Mouse (Mus musculus) embryonic facial prominence, embryonic 10.5 days (tissue): Measurements from ENCODE around the gene Tnxb. TPM values are rescaled to one million over a fixed set of nuclear protein-coding genes. Genes with fewer than 3 reads are reported as not detected.
A peak's percentile ranks its signal among the peaks of the same experiment; 100 is the strongest.

Source experiments
- DNase-seq: peaks from one replicate; pipeline ENCODE4 v3.0.0-alpha.2; 2017; ENCODE audit warnings: low spot score
- H3K27ac ChIP-seq: fragments of 300-500 bp; sonication (generic); replicated peaks from 2 replicates; pipeline ENCODE4 v1.5.1; 2016; ENCODE audit warnings: mild to moderate bottlenecking
- H3K27me3 ChIP-seq: fragments of 300-500 bp; sonication (generic); replicated peaks from 2 replicates; pipeline ENCODE4 v1.6.1; 2016; ENCODE audit warnings: low read depth, mild to moderate bottlenecking; ENCODE audit not compliant: poor library complexity, severe bottlenecking
- H3K36me3 ChIP-seq: fragments of 300-500 bp; sonication (generic); replicated peaks from 2 replicates; pipeline ENCODE4 v1.6.1; 2016; ENCODE audit warnings: mild to moderate bottlenecking, moderate library complexity
- H3K4me1 ChIP-seq: fragments of 300-500 bp; sonication (generic); 2 replicates; pipeline ENCODE4 v1.6.1; 2016
- H3K4me3 ChIP-seq: fragments of 300-500 bp; sonication (generic); 2 replicates; pipeline ENCODE4 v1.5.1; 2016; ENCODE audit warnings: mild to moderate bottlenecking, moderate library complexity
- H3K9me3 ChIP-seq: fragments of 300-500 bp; sonication (generic); 2 replicates; pipeline ENCODE4 v1.6.1; 2016; ENCODE audit warnings: mild to moderate bottlenecking
- WGBS: fragments of 180-500 bp; shearing (Covaris S2); methylation state at CpG from one replicate; pipeline ENCODE4 v1.1.7; 2016; 5-methylcytosine and 5-hydroxymethylcytosine counted together
- polyA plus RNA-seq: library from polyadenylated mRNA; unstranded; fragments of >200 nt; fragmentation: Nextera tagmentation; extraction: Ambion mirVana; gene quantifications from 2 replicates; pipeline ENCODE4 v1.2.1, GENCODE M21; 2016

The Tnxb gene
- polyA plus RNA-seq, 1 experiment from 2014 or later, result not detected

DNA sequence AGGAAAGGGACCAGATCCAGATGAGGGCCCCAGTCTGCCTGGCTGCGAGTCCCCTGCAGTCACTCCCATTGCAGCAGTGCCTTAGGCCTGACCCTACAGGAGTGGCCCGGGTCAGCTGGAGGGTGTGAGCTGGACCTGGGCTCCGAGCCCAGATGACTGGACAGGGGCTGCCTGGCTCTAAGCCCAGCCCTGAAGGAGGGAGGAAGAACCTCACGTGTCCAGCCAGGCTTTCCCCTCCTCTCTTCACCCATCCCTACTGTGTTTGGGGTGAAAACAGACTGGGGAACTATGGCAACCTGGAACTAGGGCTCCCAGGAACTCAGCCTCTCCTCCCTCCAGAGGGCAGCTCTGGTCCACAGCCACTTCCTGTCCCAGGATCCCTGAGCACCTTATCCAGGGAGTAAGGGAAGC is 14.7 kb upstream of the Tnxb start:
- H3K27me3 ChIP-seq, result peaks cover 21% of the 10 kb centered on the region
- 0 out of 2 replicates have a peak overlapping the region, but pooled peaks have one; percentile 6 for H3K4me3 ChIP-seq
- DNase-seq, result no peak
- H3K36me3 ChIP-seq, result peaks cover 51% of the 10 kb centered on the region
- peak overlapping the region; percentile 30; the same call in 1 of the 2 replicates for H3K27ac ChIP-seq
- WGBS, result 62% methylated on average over 4 of the region's 4 CpGs
- H3K9me3 ChIP-seq, result no peaks in the 10 kb centered on the region
- peaks cover 37% of the 10 kb centered on the region for H3K4me1 ChIP-seq

DNA sequence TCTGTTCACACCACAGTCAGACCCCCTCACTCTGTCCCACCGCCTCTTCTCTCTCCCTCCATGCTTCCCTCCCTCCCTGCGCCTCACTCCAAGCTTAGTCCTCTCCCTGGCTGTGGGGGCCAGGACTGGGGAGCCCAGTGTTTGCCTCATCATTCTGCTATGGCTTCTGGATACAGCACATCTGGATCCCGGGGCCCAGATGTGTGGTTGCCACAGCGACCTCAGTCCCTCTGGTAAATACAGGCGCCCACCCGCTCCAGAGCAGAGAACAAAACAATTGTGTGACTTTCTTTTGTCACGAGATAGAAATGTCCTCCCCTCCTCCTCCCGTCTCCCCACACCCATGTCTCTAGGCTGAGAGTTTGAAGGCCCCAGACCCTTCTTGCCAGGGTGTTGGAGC is 13.7 kb upstream of the Tnxb start:
- WGBS, result 58% methylated on average over 8 of the region's 8 CpGs
- peaks cover 44% of the 10 kb centered on the region for H3K4me1 ChIP-seq
- DNase-seq, result no peak
- H3K9me3 ChIP-seq, result no peaks in the 10 kb centered on the region
- H3K27ac ChIP-seq, result no peak overlapping the region
- H3K27me3 ChIP-seq, result peaks cover 31% of the 10 kb centered on the region
- peaks cover 40% of the 10 kb centered on the region for H3K36me3 ChIP-seq
- no peak overlapping the region for H3K4me3 ChIP-seq

- Histone ChIP-seq H3K27me3 (peaks cover 33% of the 10 kb centered on the region), H3K4me3 (no peak overlapping the region), H3K27ac (no peak overlapping the region), H3K9me3 (no peaks in the 10 kb centered on the region), H3K4me1 (peaks cover 44% of the 10 kb centered on the region), H3K36me3 (peaks cover 34% of the 10 kb centered on the region)
- no peak for DNase-seq
- 23% methylated on average over 2 of the region's 2 CpGs for WGBS
Measured at GRCm38 (mm10) chr17:34657271-34657670, 13.1 kb upstream of the Tnxb start.

DNA sequence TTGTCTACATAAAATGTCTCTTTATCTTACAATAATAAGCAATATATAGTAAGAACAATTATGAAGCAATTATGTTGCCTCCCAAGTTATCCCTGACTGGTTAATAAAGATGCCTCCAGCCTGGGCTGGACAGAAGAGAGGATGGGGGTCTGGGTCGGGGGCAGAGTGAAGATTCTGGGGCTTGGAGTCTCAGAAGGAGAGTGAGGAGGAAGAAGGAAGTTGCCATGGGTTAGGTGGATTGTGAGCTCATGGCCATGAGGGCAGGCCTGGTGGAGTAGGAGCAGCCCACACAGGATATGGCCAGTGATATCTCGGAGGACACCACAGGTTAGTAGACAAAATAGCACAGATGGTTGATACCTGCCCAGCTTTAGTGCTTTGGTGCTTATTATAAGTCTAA is 12.2 kb upstream of the Tnxb start:
- H3K27ac ChIP-seq, result no peak overlapping the region
- H3K36me3 ChIP-seq, result peaks cover 25% of the 10 kb centered on the region
- no peaks in the 10 kb centered on the region for H3K9me3 ChIP-seq
- H3K27me3 ChIP-seq, result peaks cover 40% of the 10 kb centered on the region
- peaks cover 44% of the 10 kb centered on the region for H3K4me1 ChIP-seq
- DNase-seq, result no peak
- H3K4me3 ChIP-seq, result no peak overlapping the region
- WGBS, result 90% methylated on average over 2 of the region's 2 CpGs

DNA sequence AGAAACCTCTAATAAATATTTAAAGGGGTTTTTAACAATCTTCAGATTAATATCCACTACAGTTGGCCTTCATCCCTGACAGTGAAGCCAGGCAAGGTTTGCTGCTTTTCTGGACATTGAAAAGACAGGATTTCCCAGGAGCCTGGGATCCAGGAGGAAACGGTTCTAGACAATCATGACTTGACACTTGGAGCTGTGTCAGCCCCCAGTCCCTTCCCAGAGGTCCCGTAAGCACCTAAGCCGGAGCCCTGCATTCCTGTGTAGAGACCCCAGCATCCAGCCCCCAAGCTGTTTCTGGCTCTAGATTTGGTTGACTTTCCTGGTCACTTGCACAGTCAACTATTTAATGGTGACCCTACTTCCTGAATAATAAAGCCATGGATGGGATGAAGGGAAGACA is 11.7 kb upstream of the Tnxb start:
- Histone ChIP-seq H3K27me3 (peaks cover 44% of the 10 kb centered on the region), H3K4me1 (peaks cover 44% of the 10 kb centered on the region), H3K27ac (no peak overlapping the region), H3K9me3 (no peaks in the 10 kb centered on the region), H3K36me3 (peaks cover 21% of the 10 kb centered on the region), H3K4me3 (no peak overlapping the region)
- DNase-seq, result no peak
- 78% methylated on average over 3 of the region's 3 CpGs for WGBS

DNA sequence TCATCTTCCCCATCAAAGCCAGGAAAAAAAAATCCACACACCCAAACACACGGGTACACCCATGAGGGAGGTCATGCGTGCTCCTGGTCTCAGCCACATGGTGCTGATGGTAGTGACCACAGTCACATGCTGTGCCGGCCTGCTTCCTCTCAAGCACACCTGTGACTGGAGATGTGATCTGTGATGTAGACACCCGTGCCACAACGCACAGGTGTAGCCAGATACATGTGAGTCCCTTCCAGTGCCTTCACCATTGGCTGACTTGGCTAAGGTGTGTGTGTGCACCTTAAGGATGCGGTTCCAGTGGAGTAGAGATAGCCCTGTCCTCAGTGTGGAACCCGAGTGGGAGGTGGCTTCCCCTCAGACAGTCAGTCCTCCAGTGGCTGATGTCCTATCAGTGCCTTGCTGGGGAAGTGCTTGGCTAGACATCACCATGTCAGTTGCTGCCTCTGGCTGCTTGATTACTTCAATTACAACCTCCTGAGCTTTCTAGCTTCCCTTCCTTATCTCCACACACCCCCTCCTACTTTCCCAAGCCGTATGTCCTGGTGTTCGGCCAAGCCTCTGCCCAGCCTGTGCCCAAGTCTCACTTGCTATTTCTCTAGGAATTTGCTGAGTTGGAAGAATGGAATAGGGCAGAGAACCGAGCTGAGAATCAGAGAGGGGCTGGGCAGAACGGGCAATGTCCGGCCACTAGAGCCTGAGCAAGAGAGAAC is 11.0 kb upstream of the Tnxb start:
- Histone ChIP-seq H3K4me1 (peaks cover 44% of the 10 kb centered on the region), H3K4me3 (no peak overlapping the region), H3K36me3 (peaks cover 14% of the 10 kb centered on the region), H3K9me3 (no peaks in the 10 kb centered on the region), H3K27ac (no peak overlapping the region), H3K27me3 (peaks cover 45% of the 10 kb centered on the region)
- no peak for DNase-seq
- 70% methylated on average over 12 of the region's 12 CpGs for WGBS

DNA sequence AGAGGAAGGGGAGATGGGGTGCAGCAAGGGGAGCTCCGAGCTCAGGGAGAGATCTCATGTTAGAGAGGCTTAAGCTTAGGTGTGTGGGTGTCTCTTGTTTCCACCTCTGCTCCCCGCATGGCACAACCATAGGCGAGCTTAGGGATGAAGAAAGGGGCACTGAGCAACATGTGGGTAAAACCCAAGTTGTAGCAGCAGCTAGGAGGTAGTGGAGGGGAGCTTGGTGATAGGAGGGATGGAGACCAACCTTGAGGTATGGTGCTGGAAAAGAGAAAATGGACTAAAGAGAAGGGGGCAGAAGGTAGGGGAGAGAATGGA is 10.5 kb upstream of the Tnxb start:
- no peak overlapping the region for H3K4me3 ChIP-seq
- 49% methylated on average over 3 of the region's 3 CpGs for WGBS
- no peak for DNase-seq
- H3K9me3 ChIP-seq, result no peaks in the 10 kb centered on the region
- peaks cover 46% of the 10 kb centered on the region for H3K27me3 ChIP-seq
- peaks cover 8% of the 10 kb centered on the region for H3K36me3 ChIP-seq
- peaks cover 44% of the 10 kb centered on the region for H3K4me1 ChIP-seq
- H3K27ac ChIP-seq, result no peak overlapping the region

- H3K36me3 ChIP-seq, result peaks cover 4% of the 10 kb centered on the region
- peaks cover 39% of the 10 kb centered on the region for H3K4me1 ChIP-seq
- no peak overlapping the region for H3K4me3 ChIP-seq
- H3K27ac ChIP-seq, result no peak overlapping the region
- WGBS, result 44% methylated on average over 11 of the region's 11 CpGs
- DNase-seq, result no peak
- H3K9me3 ChIP-seq, result no peaks in the 10 kb centered on the region
- peaks cover 51% of the 10 kb centered on the region for H3K27me3 ChIP-seq
Measured at GRCm38 (mm10) chr17:34660259-34660820, 10.0 kb upstream of the Tnxb start.

DNA sequence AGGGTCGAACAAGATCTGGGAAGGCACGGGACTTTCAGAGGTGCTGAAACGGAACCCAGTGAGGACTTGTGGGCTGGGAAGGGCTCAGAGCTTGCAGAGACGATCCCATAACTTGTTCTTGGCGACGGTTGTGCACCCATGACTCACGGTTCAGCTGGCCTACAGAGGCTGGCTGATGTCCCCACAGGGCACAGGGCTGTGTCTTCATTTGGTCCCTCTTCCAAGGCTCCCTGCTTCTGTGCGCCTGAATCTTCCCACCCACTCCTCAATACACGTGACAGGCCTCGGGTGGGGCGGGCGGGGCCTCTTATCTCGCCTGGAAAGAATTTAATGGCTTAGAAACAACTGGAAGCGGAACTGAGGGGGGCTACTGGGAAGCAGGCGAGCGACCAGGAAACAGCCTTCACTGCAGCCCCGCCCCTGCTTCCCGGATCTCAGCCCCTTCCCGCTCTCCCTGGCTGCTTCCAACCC is 9.2 kb upstream of the Tnxb start:
- Histone ChIP-seq H3K36me3 (no peaks in the 10 kb centered on the region), H3K9me3 (no peaks in the 10 kb centered on the region), H3K27me3 (peaks cover 59% of the 10 kb centered on the region), H3K4me1 (peaks cover 31% of the 10 kb centered on the region), H3K4me3 (peak overlapping the region; percentile 41), H3K27ac (no peak overlapping the region; the same call in 1 of the 2 replicates)
- peak; percentile 33 for DNase-seq
- WGBS, result 11% methylated on average over 19 of the region's 19 CpGs

- no peak overlapping the region for H3K27ac ChIP-seq
- DNase-seq, result no peak
- H3K4me1 ChIP-seq, result peaks cover 21% of the 10 kb centered on the region
- no peak overlapping the region for H3K4me3 ChIP-seq
- no peaks in the 10 kb centered on the region for H3K36me3 ChIP-seq
- 80% methylated on average over 1 of the region's 1 CpGs for WGBS
- H3K27me3 ChIP-seq, result peaks cover 60% of the 10 kb centered on the region
- H3K9me3 ChIP-seq, result no peaks in the 10 kb centered on the region
Measured at GRCm38 (mm10) chr17:34662468-34662867, 7.9 kb upstream of the Tnxb start.

GRCm38 (mm10) chr17:34662978-34663377 is 7.4 kb upstream of the Tnxb start:
- Histone ChIP-seq H3K4me3 (no peak overlapping the region), H3K9me3 (no peaks in the 10 kb centered on the region), H3K27me3 (peaks cover 65% of the 10 kb centered on the region), H3K36me3 (no peaks in the 10 kb centered on the region), H3K27ac (no peak overlapping the region), H3K4me1 (peaks cover 18% of the 10 kb centered on the region)
- no peak for DNase-seq
- WGBS, result 79% methylated on average over 8 of the region's 8 CpGs

DNA sequence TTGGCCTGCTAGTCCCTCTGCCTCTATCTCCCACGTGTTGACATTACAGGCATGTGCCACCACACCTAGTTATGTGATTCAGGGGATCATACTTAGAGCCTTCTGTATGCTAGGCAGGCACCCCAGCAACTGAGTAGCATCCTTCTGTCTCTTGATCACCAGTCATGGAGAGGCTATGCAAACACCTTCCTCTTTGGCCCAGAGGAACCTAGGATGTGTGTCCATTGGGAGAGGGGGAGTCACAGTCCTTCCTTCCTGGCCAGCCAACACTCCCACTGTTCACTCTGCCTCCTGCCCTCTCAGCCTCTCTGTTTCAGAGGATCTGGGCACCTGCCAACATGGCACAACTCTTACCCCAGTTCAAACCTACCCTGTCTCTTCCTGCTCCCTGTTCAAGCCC is 6.8 kb upstream of the Tnxb start:
- Histone ChIP-seq H3K36me3 (no peaks in the 10 kb centered on the region), H3K27me3 (peaks cover 65% of the 10 kb centered on the region), H3K27ac (no peak overlapping the region), H3K4me1 (peaks cover 18% of the 10 kb centered on the region), H3K4me3 (no peak overlapping the region), H3K9me3 (no peaks in the 10 kb centered on the region)
- no peak for DNase-seq
- 48% methylated on average over 1 of the region's 1 CpGs for WGBS

- Histone ChIP-seq H3K27ac (no peak overlapping the region), H3K27me3 (peaks cover 65% of the 10 kb centered on the region), H3K9me3 (no peaks in the 10 kb centered on the region), H3K4me1 (peaks cover 18% of the 10 kb centered on the region), H3K36me3 (no peaks in the 10 kb centered on the region), H3K4me3 (no peak overlapping the region)
- no peak for DNase-seq
- WGBS, result 86% methylated on average over 7 of the region's 7 CpGs
Measured at GRCm38 (mm10) chr17:34664472-34664871, 5.9 kb upstream of the Tnxb start.
